Mouse (Mus musculus) ES-Bruce4 (cell line): ENCODE measurements at regions not wholly inside any gene's neighbourhood (a gene's known extent, or its start where the extent isn't known, plus 50 kb on each side); places are given as distances from the start of the nearest gene placed in this dataset.

Source experiments
- H3K27ac ChIP-seq: 2 replicates; pipeline ENCODE4 v1.5.1; 2012; ENCODE audit warnings: low read length, inconsistent platforms; ENCODE audit not compliant: insufficient read depth
- H3K27me3 ChIP-seq: 2 replicates; pipeline ENCODE4 v1.6.1; 2012; ENCODE audit warnings: mild to moderate bottlenecking, low read length, inconsistent platforms; ENCODE audit not compliant: control insufficient read depth, poor library complexity, insufficient read depth, severe bottlenecking
- H3K36me3 ChIP-seq: 2 replicates; pipeline ENCODE4 v1.6.1; 2012; ENCODE audit warnings: inconsistent platforms, mild to moderate bottlenecking, low read length, moderate library complexity; ENCODE audit not compliant: control insufficient read depth, poor library complexity, insufficient read depth, severe bottlenecking
- H3K4me1 ChIP-seq: one replicate; pipeline ENCODE4 v1.8.1; 2011; ENCODE audit warnings: low read length; ENCODE audit not compliant: control insufficient read depth, insufficient read depth
- H3K4me3 ChIP-seq: 2 replicates; pipeline ENCODE4 v1.5.1; 2011; ENCODE audit warnings: low read depth, mild to moderate bottlenecking, low read length
- H3K9ac ChIP-seq: 2 replicates; pipeline ENCODE4 v1.6.1; 2012; ENCODE audit warnings: low read depth, mild to moderate bottlenecking, inconsistent platforms; ENCODE audit not compliant: poor library complexity, severe bottlenecking
- H3K9me3 ChIP-seq: replicated peaks from 2 replicates; pipeline ENCODE4 v1.6.1; 2012; ENCODE audit warnings: mild to moderate bottlenecking, low read length, inconsistent platforms; ENCODE audit not compliant: control insufficient read depth, poor library complexity, insufficient read depth, severe bottlenecking
- CTCF ChIP-seq: IDR thresholded peaks from one replicate; pipeline ENCODE4 v1.8.1; 2011; ENCODE audit warnings: low read depth, low read length
- EP300 ChIP-seq: IDR thresholded peaks from 2 replicates; pipeline ENCODE4 v1.6.1; 2011; ENCODE audit warnings: low read depth, low read length; ENCODE audit not compliant: insufficient read depth
- POLR2A ChIP-seq: IDR thresholded peaks from one replicate; pipeline ENCODE4 v1.8.1; 2011; ENCODE audit warnings: low read length; ENCODE audit not compliant: insufficient read depth

- Histone ChIP-seq H3K27me3 (no peaks in the 10 kb centered on the region), H3K27ac (no peak overlapping the region), H3K9me3 (no peaks in the 10 kb centered on the region), H3K4me3 (no peak overlapping the region), H3K4me1 (peaks cover 2% of the 10 kb centered on the region), H3K36me3 (no peaks in the 10 kb centered on the region), H3K9ac (no peak overlapping the region)
- TF ChIP-seq CTCF, result no peak
- no peak for TF ChIP-seq EP300
- no peak for TF ChIP-seq POLR2A
Observed at GRCm38 (mm10) chr2:21975547-21975946, 251.8 kb upstream of the Myo3a start.

DNA sequence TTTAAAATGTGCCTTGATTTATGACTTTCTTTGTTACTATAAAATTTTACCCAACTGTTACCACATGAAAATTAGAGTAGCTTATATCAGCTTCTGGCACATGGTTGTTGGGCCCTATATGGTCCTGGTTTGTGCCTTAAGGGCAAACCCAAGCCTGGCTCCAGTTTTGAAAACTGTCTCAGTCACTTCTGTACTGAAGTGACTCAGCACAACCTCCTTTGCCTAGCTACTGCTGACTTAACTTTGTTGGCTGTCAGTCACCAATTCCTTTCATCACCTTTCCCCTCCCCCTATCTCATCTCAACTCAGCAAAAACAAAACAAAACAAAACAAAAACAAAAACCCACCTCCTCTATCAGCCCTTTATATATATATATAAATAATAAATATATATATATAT lies 251.0 kb upstream of the Myo3a start:
- Histone ChIP-seq H3K9ac (no peak overlapping the region), H3K9me3 (no peaks in the 10 kb centered on the region), H3K27ac (no peak overlapping the region), H3K4me3 (no peak overlapping the region), H3K27me3 (no peaks in the 10 kb centered on the region), H3K36me3 (no peaks in the 10 kb centered on the region), H3K4me1 (peaks cover 2% of the 10 kb centered on the region)
- no peak for TF ChIP-seq POLR2A
- no peak for TF ChIP-seq CTCF
- TF ChIP-seq EP300, result no peak

DNA sequence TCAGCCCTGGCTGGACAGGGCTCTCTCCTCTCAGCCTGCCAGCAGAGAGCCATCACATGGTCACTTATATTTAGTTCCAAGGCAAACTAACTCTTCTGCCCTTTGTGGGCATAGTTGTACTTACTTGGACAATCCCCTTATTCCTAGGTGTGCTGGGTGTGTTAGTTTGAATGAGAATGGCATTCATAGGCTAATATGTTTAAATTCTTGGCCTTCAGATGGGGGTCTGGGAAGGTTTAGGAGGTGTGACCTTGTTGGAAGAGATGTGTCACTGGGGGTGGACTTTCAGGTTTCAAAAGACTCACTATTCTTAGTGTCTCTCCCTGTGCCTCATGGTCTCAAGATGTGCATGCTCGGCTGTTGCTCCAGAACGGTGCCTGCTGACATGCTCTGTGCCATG lies 250.5 kb upstream of the Myo3a start:
- Histone ChIP-seq H3K27me3 (no peaks in the 10 kb centered on the region), H3K9ac (no peak overlapping the region), H3K9me3 (no peaks in the 10 kb centered on the region), H3K36me3 (no peaks in the 10 kb centered on the region), H3K27ac (no peak overlapping the region), H3K4me3 (no peak overlapping the region), H3K4me1 (peaks cover 2% of the 10 kb centered on the region)
- no peak for TF ChIP-seq EP300
- TF ChIP-seq CTCF, result no peak
- no peak for TF ChIP-seq POLR2A

GRCm38 (mm10) chr2:21980177-21980576 lies 247.1 kb upstream of the Myo3a start:
- no peak for TF ChIP-seq EP300
- no peak for TF ChIP-seq CTCF
- TF ChIP-seq POLR2A, result no peak
- no peak overlapping the region for H3K9ac ChIP-seq

DNA sequence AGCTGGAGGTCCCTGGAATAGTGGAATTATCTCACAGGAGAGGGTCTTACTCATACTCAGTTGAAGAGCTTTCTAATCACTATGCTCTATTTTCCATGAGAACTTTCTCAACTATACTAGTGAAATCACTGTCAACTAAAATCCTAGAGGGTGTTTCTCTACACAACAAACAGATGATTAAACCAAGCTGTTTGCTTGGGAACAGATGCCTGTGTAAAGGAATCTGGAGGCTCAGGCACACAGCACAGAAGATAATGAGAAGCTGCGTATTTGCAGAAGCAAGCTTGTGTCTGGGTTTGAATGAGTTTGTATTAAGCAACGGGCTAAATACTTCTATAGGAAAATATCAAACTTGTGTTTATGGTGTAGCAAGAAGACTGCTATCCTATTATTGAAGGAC lies 202.9 kb upstream of the Myo3a start:
- no peak overlapping the region for H3K9ac ChIP-seq
- H3K4me3 ChIP-seq, result no peak overlapping the region
- no peaks in the 10 kb centered on the region for H3K36me3 ChIP-seq
- no peaks in the 10 kb centered on the region for H3K27me3 ChIP-seq
- no peaks in the 10 kb centered on the region for H3K4me1 ChIP-seq
- no peak overlapping the region for H3K27ac ChIP-seq
- H3K9me3 ChIP-seq, result no peaks in the 10 kb centered on the region
- no peak for TF ChIP-seq POLR2A
- TF ChIP-seq EP300, result no peak
- TF ChIP-seq CTCF, result no peak

More at GRCm38 (mm10) chr2:21980177-21980576, 247.1 kb upstream of the Myo3a start:
- H3K36me3 ChIP-seq, result no peaks in the 10 kb centered on the region
- H3K4me1 ChIP-seq, result peaks cover 2% of the 10 kb centered on the region
- no peaks in the 10 kb centered on the region for H3K27me3 ChIP-seq
- H3K4me3 ChIP-seq, result no peak overlapping the region
- H3K27ac ChIP-seq, result no peak overlapping the region
- H3K9me3 ChIP-seq, result no peaks in the 10 kb centered on the region

GRCm38 (mm10) chr2:22026794-22027193 lies 200.5 kb upstream of the Myo3a start:
- Histone ChIP-seq H3K9ac (no peak overlapping the region), H3K4me3 (no peak overlapping the region)
- no peak for TF ChIP-seq CTCF
- no peak for TF ChIP-seq POLR2A
- TF ChIP-seq EP300, result no peak

More at GRCm38 (mm10) chr2:22026794-22027193, 200.5 kb upstream of the Myo3a start:
- no peaks in the 10 kb centered on the region for H3K36me3 ChIP-seq
- no peaks in the 10 kb centered on the region for H3K4me1 ChIP-seq
- no peaks in the 10 kb centered on the region for H3K9me3 ChIP-seq
- no peaks in the 10 kb centered on the region for H3K27me3 ChIP-seq
- no peak overlapping the region for H3K27ac ChIP-seq
